Mouse (Mus musculus): ENCODE data around the gene Itga6.
"Not testable (repeated sequence)": the region's sequence is repeated elsewhere in the genome, so short reads cannot be mapped to it uniquely, and the experiment has no call there.

Itga6 gene

GRCm38 (mm10) chr2:71895596-71896286 is 150.3 kb downstream of the Itga6 start:
- no peak for DNase-seq (ENCODE audit: low spot score)

GRCm38 (mm10) chr2:71897420-71897819 is 152.0 kb downstream of the Itga6 start:
- no peak for DNase-seq (ENCODE audit: low spot score)

- no peak for DNase-seq (ENCODE audit: low spot score)
Observed at GRCm38 (mm10) chr2:71898335-71898856, 153.0 kb downstream of the Itga6 start.

GRCm38 (mm10) chr2:71899886-71900285 is 154.5 kb downstream of the Itga6 start:
- no peak for DNase-seq (ENCODE audit: low spot score)

- no peak for DNase-seq (ENCODE audit: low spot score)
Observed at GRCm38 (mm10) chr2:71905154-71905553, 159.7 kb downstream of the Itga6 start.

GRCm38 (mm10) chr2:71906356-71906755 is 160.9 kb downstream of the Itga6 start:
- DNase-seq (ENCODE audit: low spot score), result not testable (repeated sequence)

Data from spleen, adult 12 weeks (tissue).